Mouse (Mus musculus): Measurements from ENCODE around the gene G6pc.
"Not testable (repeated sequence)": the region's sequence is repeated elsewhere in the genome, so short reads cannot be mapped to it uniquely, and the experiment has no call there.

G6pc gene

GRCm38 (mm10) chr11:101367326-101367935, at the start of gene G6pc:
G6pc (plus strand) TSS chr11:101367561.
- in situ Hi-C loops (cut with MboI, MseI), result no loop called here

GRCm38 (mm10) chr11:101323609-101324008, 43.8 kb upstream of the G6pc start:
- in situ Hi-C loops (cut with MboI, MseI), result no loop called here

GRCm38 (mm10) chr11:101324763-101325162, 42.6 kb upstream of the G6pc start, which contains the start of gene Aoc2:
Aoc2 (plus strand) TSS chr11:101325063.
- in situ Hi-C loops (cut with MboI, MseI), result no loop called here

- in situ Hi-C loops (cut with MboI, MseI), result not testable (repeated sequence)
These were observed 42.2 kb upstream of the G6pc start for GRCm38 (mm10) chr11:101325201-101325600.

- in situ Hi-C loops (cut with MboI, MseI), result no loop called here
These were observed 41.2 kb upstream of the G6pc start for GRCm38 (mm10) chr11:101326147-101326546.

- in situ Hi-C loops (cut with MboI, MseI), result no loop called here
These were observed 40.0 kb upstream of the G6pc start for GRCm38 (mm10) chr11:101327311-101327710.

- in situ Hi-C loops (cut with MboI, MseI), result no loop called here
These were observed 38.3 kb upstream of the G6pc start for GRCm38 (mm10) chr11:101328941-101329635.

GRCm38 (mm10) chr11:101330371-101330924, 36.9 kb upstream of the G6pc start, which contains the start of gene Aoc3:
Aoc3 (plus strand) TSS chr11:101330605.
- in situ Hi-C loops (cut with MboI, MseI), result loop anchor here (5.0 kb wide), 1 partner anchor 82 kb away; no protein-coding TSS in a partner anchor

- in situ Hi-C loops (cut with MboI, MseI), result loop anchor here (5.0 kb wide), 1 partner anchor 81 kb away; no protein-coding TSS in a partner anchor
These were observed 36.4 kb upstream of the G6pc start for GRCm38 (mm10) chr11:101330961-101331360.

- in situ Hi-C loops (cut with MboI, MseI), result loop anchor here (5.0 kb wide), 1 partner anchor 80 kb away; no protein-coding TSS in a partner anchor
These were observed 34.8 kb upstream of the G6pc start for GRCm38 (mm10) chr11:101332537-101332936.

- in situ Hi-C loops (cut with MboI, MseI), result loop anchor here (5.0 kb wide), 1 partner anchor 78 kb away; no protein-coding TSS in a partner anchor
These were observed 33.3 kb upstream of the G6pc start for GRCm38 (mm10) chr11:101334023-101334422.

- in situ Hi-C loops (cut with MboI, MseI), result loop anchor here (5.0 kb wide), 1 partner anchor 78 kb away; no protein-coding TSS in a partner anchor
These were observed 32.8 kb upstream of the G6pc start for GRCm38 (mm10) chr11:101334516-101334915.

- in situ Hi-C loops (cut with MboI, MseI), result no loop called here
These were observed 31.7 kb upstream of the G6pc start for GRCm38 (mm10) chr11:101335685-101336084.

- in situ Hi-C loops (cut with MboI, MseI), result no loop called here
These were observed 29.1 kb upstream of the G6pc start for GRCm38 (mm10) chr11:101338123-101338760.

- in situ Hi-C loops (cut with MboI, MseI), result no loop called here
These were observed 20.1 kb upstream of the G6pc start for GRCm38 (mm10) chr11:101347083-101347775.

GRCm38 (mm10) chr11:101348774-101349173, 18.6 kb upstream of the G6pc start:
- in situ Hi-C loops (cut with MboI, MseI), result no loop called here

- in situ Hi-C loops (cut with MboI, MseI), result no loop called here
These were observed 18.1 kb upstream of the G6pc start for GRCm38 (mm10) chr11:101349216-101349615.

GRCm38 (mm10) chr11:101351100-101351720, 16.2 kb upstream of the G6pc start:
- in situ Hi-C loops (cut with MboI, MseI), result no loop called here

- in situ Hi-C loops (cut with MboI, MseI), result no loop called here
These were observed 15.6 kb upstream of the G6pc start for GRCm38 (mm10) chr11:101351721-101352111.

GRCm38 (mm10) chr11:101353436-101353835, 13.9 kb upstream of the G6pc start:
- in situ Hi-C loops (cut with MboI, MseI), result no loop called here

Measured in T-helper 2 cell (primary cell).